Mouse (Mus musculus) stomach, postnatal 0 days (tissue): ENCODE data around the gene Nnat. TPM values are rescaled to one million over a fixed set of nuclear protein-coding genes. Genes with fewer than 3 reads are reported as not detected.

Experiments
- ATAC-seq: fragments of 200-750 bp; cut with Nextera tagmentation; 2 replicates; pipeline ENCODE4 v1.8.0; 2017; ENCODE audit not compliant: low FRiP score, low TSS enrichment
- DNase-seq: peaks from one replicate; pipeline ENCODE4 v3.0.0-alpha.2; 2016; ENCODE audit warnings: low spot score
- H3K27ac ChIP-seq: fragments of 300-500 bp; sonication (generic); replicated peaks from 2 replicates; pipeline ENCODE4 v1.5.1; 2014; ENCODE audit warnings: mild to moderate bottlenecking, control low read depth
- H3K27me3 ChIP-seq: fragments of 300-500 bp; sonication (generic); 2 replicates; pipeline ENCODE4 v1.6.1; 2014; ENCODE audit warnings: low read length; ENCODE audit not compliant: control insufficient read depth, insufficient read depth
- H3K36me3 ChIP-seq: fragments of 300-500 bp; sonication (generic); 2 replicates; pipeline ENCODE4 v1.6.1; 2014; ENCODE audit warnings: low read length, mixed read lengths; ENCODE audit not compliant: control insufficient read depth, insufficient read depth
- H3K4me1 ChIP-seq: fragments of 300-500 bp; sonication (generic); replicated peaks from 2 replicates; pipeline ENCODE4 v1.6.1; 2014; ENCODE audit warnings: antibody characterized with exemption; ENCODE audit not compliant: control insufficient read depth, insufficient read depth
- H3K4me2 ChIP-seq: fragments of 300-500 bp; sonication (generic); replicated peaks from 2 replicates; pipeline ENCODE4 v1.6.1; 2014; ENCODE audit warnings: low read depth, mild to moderate bottlenecking, control low read depth, moderate library complexity
- H3K4me3 ChIP-seq: fragments of 300-500 bp; sonication (generic); 2 replicates; pipeline ENCODE4 v1.5.1; 2014; ENCODE audit warnings: low read depth, low read length, control low read depth
- H3K9ac ChIP-seq: fragments of 300-500 bp; sonication (generic); 2 replicates; pipeline ENCODE4 v1.6.1; 2014; ENCODE audit warnings: mild to moderate bottlenecking, low read length, control low read depth, mixed read lengths
- H3K9me3 ChIP-seq: fragments of 300-500 bp; sonication (generic); 2 replicates; pipeline ENCODE4 v1.6.1; 2016; ENCODE audit warnings: low read length; ENCODE audit not compliant: control insufficient read depth
- CTCF ChIP-seq: IDR thresholded peaks from 2 replicates; pipeline ENCODE4 v1.5.1; 2016; ENCODE audit warnings: antibody characterized with exemption, low read depth, mild to moderate bottlenecking, moderate library complexity
- EP300 ChIP-seq: optimal IDR thresholded peaks from 2 replicates; pipeline ENCODE3; 2016; ENCODE audit warnings: antibody characterized with exemption
- WGBS: fragments of 180-500 bp; shearing (Covaris S2); extraction: QIAGEN DNeasy Blood & Tissue Kit; methylation state at CpG from one replicate; pipeline ENCODE4 v1.1.7; 2014; 5-methylcytosine and 5-hydroxymethylcytosine counted together
- microRNA-seq: library from miRNA; unstranded; fragments of <30 nt; microRNA quantifications from one replicate; pipeline ENCODE4, GENCODE M21; 2016
- polyA plus RNA-seq: library from polyadenylated mRNA; unstranded; fragments of >200 nt; fragmentation: Nextera tagmentation; extraction: Ambion mirVana; gene quantifications from 2 replicates; pipeline ENCODE4 v1.2.1, GENCODE M21; 2015

Gene Nnat
- polyA plus RNA-seq, 1 experiment from 2014 or later, result 150 TPM

GRCm38 (mm10) chr2:157601435-157601839 lies 41.6 kb downstream of the Nnat start:
- TF ChIP-seq EP300, result no peak
- TF ChIP-seq CTCF, result no peak
- no peaks in the 10 kb centered on the region for H3K9me3 ChIP-seq
- no peak overlapping the region for H3K4me3 ChIP-seq
- no peak overlapping the region for H3K4me2 ChIP-seq
- H3K9ac ChIP-seq, result no peak overlapping the region
- WGBS, result 33% methylated on average over 6 of the region's 6 CpGs
- DNase-seq (no peak), ATAC-seq (peak; percentile 30; the same call in 1 of the 2 replicates)
- no peaks in the 10 kb centered on the region for H3K36me3 ChIP-seq
- no peak overlapping the region for H3K27ac ChIP-seq
- H3K27me3 ChIP-seq, result no peaks in the 10 kb centered on the region
- no peaks in the 10 kb centered on the region for H3K4me1 ChIP-seq

GRCm38 (mm10) chr2:157605025-157605675 lies 45.3 kb downstream of the Nnat start:
- 7% methylated on average over 18 of the region's 18 CpGs for WGBS
- TF ChIP-seq EP300 (no peak), CTCF (peak; percentile 97)
- H3K9ac ChIP-seq, result no peak overlapping the region

GRCm38 (mm10) chr2:157607542-157608236 lies 47.8 kb downstream of the Nnat start:
- H3K36me3 ChIP-seq, result no peaks in the 10 kb centered on the region
- DNase-seq (no peak), ATAC-seq (no peak)
- no peak overlapping the region for H3K4me3 ChIP-seq
- TF ChIP-seq CTCF (no peak), EP300 (no peak)
- H3K9ac ChIP-seq, result no peak overlapping the region
- H3K27ac ChIP-seq, result no peak overlapping the region
- 33% methylated on average over 9 of the region's 9 CpGs for WGBS
- H3K27me3 ChIP-seq, result no peaks in the 10 kb centered on the region
- H3K4me1 ChIP-seq, result no peaks in the 10 kb centered on the region
- H3K4me2 ChIP-seq, result no peak overlapping the region
- no peaks in the 10 kb centered on the region for H3K9me3 ChIP-seq

More at GRCm38 (mm10) chr2:157605025-157605675, 45.3 kb downstream of the Nnat start:
- Histone ChIP-seq H3K9me3 (no peaks in the 10 kb centered on the region), H3K27ac (no peak overlapping the region), H3K4me3 (no peak overlapping the region), H3K4me2 (no peak overlapping the region), H3K27me3 (no peaks in the 10 kb centered on the region), H3K36me3 (no peaks in the 10 kb centered on the region), H3K4me1 (no peaks in the 10 kb centered on the region)
- ATAC-seq (no peak; the same call in 1 of the 2 replicates), DNase-seq (peak; percentile 77)

GRCm38 (mm10) chr2:157611735-157612134 lies 51.9 kb downstream of the Nnat start:
- Histone ChIP-seq H3K4me2 (no peak overlapping the region), H3K27ac (no peak overlapping the region), H3K4me3 (no peak overlapping the region), H3K36me3 (no peaks in the 10 kb centered on the region), H3K27me3 (no peaks in the 10 kb centered on the region), H3K4me1 (no peaks in the 10 kb centered on the region), H3K9me3 (no peaks in the 10 kb centered on the region), H3K9ac (no peak overlapping the region)
- 69% methylated on average over 3 of the region's 3 CpGs for WGBS
- no peak for ATAC-seq
- TF ChIP-seq CTCF (no peak), EP300 (no peak)
- no peak for DNase-seq

Small RNA genes within 50 kb of the gene (microRNA-seq; reads per million reads assigned to microRNA genes)
- not detected for gene Gm23134

Other genes with a start within 250 kb of the Nnat start
- 0.49 and 0.51 TPM in 2 replicates for gene Ghrh, start 212.6 kb upstream of the Nnat start, polyA plus RNA-seq
- 68.8 and 68.9 TPM in 2 replicates for gene Manbal, start 192.5 kb upstream of the Nnat start, polyA plus RNA-seq
- 12.0 and 12.9 TPM in 2 replicates for gene Src, start 141.6 kb upstream of the Nnat start, polyA plus RNA-seq
- 28.9 and 30.0 TPM in 2 replicates for gene Blcap, start 11.2 kb downstream of the Nnat start, polyA plus RNA-seq
- 23.9 and 24.5 TPM in 2 replicates for gene Ctnnbl1, start 177.3 kb downstream of the Nnat start, polyA plus RNA-seq